Mouse (Mus musculus): ENCODE results near the gene Myo15b. TPM values are rescaled to one million over a fixed set of nuclear protein-coding genes. Genes with fewer than 3 reads are reported as not detected.
A peak's percentile ranks its signal among the peaks of the same experiment; 100 is the strongest.

The Myo15b gene
- polyA plus RNA-seq, 1 experiment from 2014 or later = 11.1 TPM

- peaks cover 23% of the 10 kb centered on the region for H3K27me3 ChIP-seq
- no peaks in the 10 kb centered on the region for H3K36me3 ChIP-seq
- ATAC-seq (replicated peaks; ENCODE audit: low FRiP score) = no peak
- H3K9ac ChIP-seq = no peak overlapping the region
- H3K4me2 ChIP-seq = no peak overlapping the region
- H3K4me1 ChIP-seq = peaks cover 11% of the 10 kb centered on the region; the same call in 1 of the 2 replicates
- no peaks in the 10 kb centered on the region for H3K9me3 ChIP-seq (replicated peaks)
- 26% methylated on average over 5 of the region's 5 CpGs for WGBS
- no peak overlapping the region for H3K27ac ChIP-seq
- H3K4me3 ChIP-seq (replicated peaks) = no peak overlapping the region
Measured at GRCm38 (mm10) chr11:115881002-115881401, 22.8 kb downstream of the Myo15b start.

DNA sequence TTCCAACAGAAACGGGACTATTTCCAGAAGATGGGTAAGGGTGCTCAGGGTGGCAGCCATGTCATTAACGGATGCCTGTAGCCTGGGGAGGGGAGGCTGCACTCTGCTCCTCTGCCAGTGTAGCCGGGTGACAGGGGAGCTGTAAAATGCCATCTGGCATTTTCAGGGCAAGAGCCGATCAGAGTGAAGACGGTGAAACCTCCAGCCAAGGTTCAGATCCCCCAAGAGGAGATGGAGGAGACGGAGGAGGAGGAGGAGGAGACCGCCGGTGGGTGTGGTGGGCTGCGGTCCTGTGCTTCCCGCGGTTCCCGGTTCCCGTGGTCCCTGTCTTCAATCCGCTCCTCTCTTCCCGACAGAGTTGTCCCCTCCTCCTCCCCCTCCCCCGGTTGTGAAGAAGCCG lies 25.0 kb downstream of the Myo15b start:
- 16% methylated on average over 15 of the region's 17 CpGs for WGBS
- H3K4me1 ChIP-seq = peaks cover 18% of the 10 kb centered on the region
- no peak overlapping the region for H3K9ac ChIP-seq
- no peak for ATAC-seq (replicated peaks; ENCODE audit: low FRiP score)
- peaks cover 23% of the 10 kb centered on the region for H3K27me3 ChIP-seq
- no peak overlapping the region for H3K27ac ChIP-seq
- peak overlapping the region; percentile 30 for H3K4me2 ChIP-seq
- no peak overlapping the region; the same call in 1 of the 2 replicates for H3K4me3 ChIP-seq (replicated peaks)
- H3K9me3 ChIP-seq (replicated peaks) = no peaks in the 10 kb centered on the region
- H3K36me3 ChIP-seq = no peaks in the 10 kb centered on the region

- H3K36me3 ChIP-seq = no peaks in the 10 kb centered on the region
- H3K4me1 ChIP-seq = peaks cover 18% of the 10 kb centered on the region
- H3K4me2 ChIP-seq = no peak overlapping the region
- no peak overlapping the region for H3K9ac ChIP-seq
- ATAC-seq (replicated peaks; ENCODE audit: low FRiP score) = no peak
- H3K27ac ChIP-seq = no peak overlapping the region
- no peaks in the 10 kb centered on the region for H3K9me3 ChIP-seq (replicated peaks)
- 84% methylated on average over 3 of the region's 3 CpGs for WGBS
- peaks cover 23% of the 10 kb centered on the region for H3K27me3 ChIP-seq
- H3K4me3 ChIP-seq (replicated peaks) = no peak overlapping the region
Measured at GRCm38 (mm10) chr11:115884361-115884760, 26.2 kb downstream of the Myo15b start.

- Histone ChIP-seq H3K9me3 (replicated peaks) (no peaks in the 10 kb centered on the region), H3K4me1 (peaks cover 18% of the 10 kb centered on the region), H3K4me2 (no peak overlapping the region), H3K9ac (no peak overlapping the region), H3K27me3 (peaks cover 23% of the 10 kb centered on the region), H3K27ac (no peak overlapping the region), H3K36me3 (no peaks in the 10 kb centered on the region), H3K4me3 (replicated peaks) (no peak overlapping the region)
- no peak for ATAC-seq (replicated peaks; ENCODE audit: low FRiP score)
- 78% methylated on average over 11 of the region's 11 CpGs for WGBS
Measured at GRCm38 (mm10) chr11:115885281-115885680, 27.1 kb downstream of the Myo15b start.

- ATAC-seq (replicated peaks; ENCODE audit: low FRiP score) = no peak
- Histone ChIP-seq H3K9me3 (replicated peaks) (no peaks in the 10 kb centered on the region), H3K4me3 (replicated peaks) (no peak overlapping the region), H3K4me2 (no peak overlapping the region), H3K27ac (no peak overlapping the region), H3K4me1 (peaks cover 21% of the 10 kb centered on the region), H3K9ac (no peak overlapping the region), H3K27me3 (peaks cover 23% of the 10 kb centered on the region), H3K36me3 (no peaks in the 10 kb centered on the region)
- WGBS = 89% methylated on average over 11 of the region's 11 CpGs
Measured at GRCm38 (mm10) chr11:115886446-115886845, 28.2 kb downstream of the Myo15b start.

GRCm38 (mm10) chr11:115888020-115888419 lies 29.8 kb downstream of the Myo15b start:
- Histone ChIP-seq H3K9me3 (replicated peaks) (no peaks in the 10 kb centered on the region), H3K27ac (no peak overlapping the region), H3K4me3 (replicated peaks) (no peak overlapping the region), H3K4me2 (no peak overlapping the region), H3K36me3 (peaks cover 6% of the 10 kb centered on the region; the same call in 1 of the 2 replicates), H3K9ac (no peak overlapping the region), H3K4me1 (peaks cover 32% of the 10 kb centered on the region), H3K27me3 (peaks cover 14% of the 10 kb centered on the region)
- ATAC-seq (replicated peaks; ENCODE audit: low FRiP score) = no peak
- WGBS = 86% methylated on average over 5 of the region's 5 CpGs

GRCm38 (mm10) chr11:115889159-115889558 lies 31.0 kb downstream of the Myo15b start:
- H3K27me3 ChIP-seq = 0 out of 2 replicates have a peak, but pooled peaks cover 3% of the 10 kb centered on the region
- no peak overlapping the region for H3K4me3 ChIP-seq (replicated peaks)
- H3K4me2 ChIP-seq = no peak overlapping the region
- 84% methylated on average over 6 of the region's 6 CpGs for WGBS
- no peaks in the 10 kb centered on the region for H3K9me3 ChIP-seq (replicated peaks)
- H3K27ac ChIP-seq = no peak overlapping the region
- peaks cover 24% of the 10 kb centered on the region for H3K4me1 ChIP-seq
- no peak overlapping the region for H3K9ac ChIP-seq
- ATAC-seq (replicated peaks; ENCODE audit: low FRiP score) = no peak
- peaks cover 15% of the 10 kb centered on the region for H3K36me3 ChIP-seq

DNA sequence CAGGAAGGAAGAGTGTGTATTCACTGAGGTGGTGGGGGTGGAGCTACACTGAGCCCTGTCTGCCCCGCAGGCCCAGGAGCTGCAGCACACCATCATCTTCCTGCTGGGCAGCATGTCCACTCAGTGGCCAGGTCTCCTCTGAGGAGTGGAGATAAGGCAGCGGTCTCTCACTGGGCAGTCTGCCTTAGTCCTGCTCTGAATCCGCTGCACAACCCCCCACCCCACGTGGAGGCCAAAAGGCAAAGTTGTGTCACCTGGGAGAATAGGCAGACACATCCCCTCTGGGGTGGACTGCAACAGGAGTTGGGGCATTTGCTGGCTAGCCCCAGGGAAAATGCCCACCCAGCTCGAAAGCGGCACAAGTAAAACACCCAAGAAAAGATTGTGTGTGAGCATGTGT lies 34.0 kb downstream of the Myo15b start:
- Histone ChIP-seq H3K4me3 (replicated peaks) (no peak overlapping the region), H3K4me1 (peaks cover 16% of the 10 kb centered on the region), H3K9ac (no peak overlapping the region), H3K36me3 (peaks cover 40% of the 10 kb centered on the region), H3K27me3 (no peaks in the 10 kb centered on the region), H3K27ac (no peak overlapping the region), H3K9me3 (replicated peaks) (no peaks in the 10 kb centered on the region), H3K4me2 (no peak overlapping the region)
- WGBS = 55% methylated on average over 6 of the region's 6 CpGs
- no peak for ATAC-seq (replicated peaks; ENCODE audit: low FRiP score)

DNA sequence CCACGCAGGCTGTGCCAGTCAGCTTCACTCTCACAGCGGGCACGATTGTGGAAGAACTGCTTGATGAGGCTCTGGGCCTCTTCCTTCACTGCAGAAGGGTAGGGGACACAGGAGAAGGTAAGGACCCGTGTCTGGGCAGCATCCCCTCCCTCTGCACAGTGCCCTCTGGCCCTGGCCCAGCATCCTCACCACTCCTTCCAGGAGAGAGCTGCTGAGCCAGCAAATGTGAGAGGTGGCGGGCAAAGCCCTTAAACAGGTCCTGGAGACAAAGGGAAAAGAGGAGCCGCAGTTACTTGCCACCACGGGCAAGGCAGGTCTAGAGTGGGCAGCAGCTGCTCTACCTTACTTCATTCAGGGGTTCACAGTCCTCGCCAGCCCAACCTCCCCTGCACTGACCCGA lies 34.9 kb downstream of the Myo15b start:
- Histone ChIP-seq H3K9me3 (replicated peaks) (no peaks in the 10 kb centered on the region), H3K27me3 (no peaks in the 10 kb centered on the region), H3K4me3 (replicated peaks) (no peak overlapping the region), H3K36me3 (peaks cover 40% of the 10 kb centered on the region), H3K4me1 (peaks cover 13% of the 10 kb centered on the region; the same call in 1 of the 2 replicates), H3K4me2 (no peak overlapping the region), H3K9ac (no peak overlapping the region), H3K27ac (no peak overlapping the region)
- 85% methylated on average over 9 of the region's 9 CpGs for WGBS
- ATAC-seq (replicated peaks; ENCODE audit: low FRiP score) = no peak

- Histone ChIP-seq H3K4me2 (no peak overlapping the region), H3K9me3 (replicated peaks) (no peaks in the 10 kb centered on the region), H3K27ac (no peak overlapping the region), H3K4me3 (replicated peaks) (no peak overlapping the region), H3K4me1 (peaks cover 29% of the 10 kb centered on the region), H3K36me3 (peaks cover 40% of the 10 kb centered on the region), H3K27me3 (no peaks in the 10 kb centered on the region), H3K9ac (no peak overlapping the region)
- WGBS = 70% methylated on average over 14 of the region's 14 CpGs
- no peak for ATAC-seq (replicated peaks; ENCODE audit: low FRiP score)
Measured at GRCm38 (mm10) chr11:115894755-115895520, 36.7 kb downstream of the Myo15b start.

- Histone ChIP-seq H3K4me3 (replicated peaks) (no peak overlapping the region), H3K4me2 (no peak overlapping the region), H3K36me3 (peaks cover 31% of the 10 kb centered on the region), H3K27ac (peak overlapping the region; percentile 90), H3K9me3 (replicated peaks) (no peaks in the 10 kb centered on the region), H3K4me1 (peaks cover 50% of the 10 kb centered on the region), H3K9ac (0 out of 2 replicates have a peak overlapping the region, but pooled peaks have one; percentile 0), H3K27me3 (no peaks in the 10 kb centered on the region)
- ATAC-seq (replicated peaks; ENCODE audit: low FRiP score) = no peak
- WGBS = 81% methylated on average over 7 of the region's 7 CpGs
Measured at GRCm38 (mm10) chr11:115898446-115898845, 40.2 kb downstream of the Myo15b start.

- 12% methylated on average over 4 of the region's 4 CpGs for WGBS
- H3K27me3 ChIP-seq = no peaks in the 10 kb centered on the region
- no peak overlapping the region for H3K4me2 ChIP-seq
- H3K9ac ChIP-seq = 0 out of 2 replicates have a peak overlapping the region, but pooled peaks have one; percentile 0
- no peak for ATAC-seq (replicated peaks; ENCODE audit: low FRiP score)
- H3K36me3 ChIP-seq = peaks cover 28% of the 10 kb centered on the region
- H3K4me3 ChIP-seq (replicated peaks) = no peak overlapping the region
- no peaks in the 10 kb centered on the region for H3K9me3 ChIP-seq (replicated peaks)
- peak overlapping the region; percentile 90 for H3K27ac ChIP-seq
- H3K4me1 ChIP-seq = peaks cover 54% of the 10 kb centered on the region
Measured at GRCm38 (mm10) chr11:115898886-115899285, 40.7 kb downstream of the Myo15b start.
